Mouse (Mus musculus): ENCODE data around the gene Mbnl3. TPM values are rescaled to one million over a fixed set of nuclear protein-coding genes. Genes with fewer than 3 reads are reported as not detected.

Mbnl3 gene
- total RNA-seq, 2 experiments from 2014 or later, result 0.25 to 0.51 TPM

Small RNAs within 50 kb of the gene (microRNA-seq; reads per million reads assigned to microRNA genes)
- gene Gm23417, result 0 reads per million in 2 experiments

Other genes starting within 250 kb of the Mbnl3 start
- gene Rap2c, start 188.5 kb downstream of the Mbnl3 start, total RNA-seq (2021), result 10 to 100 TPM; 20.6 to 21.0 TPM